Mouse (Mus musculus) heart, postnatal 25 days (tissue): ENCODE results near the gene Klhdc3. TPM values are rescaled to one million over a fixed set of nuclear protein-coding genes. Genes with fewer than 3 reads are reported as not detected.
A peak's percentile ranks its signal among the peaks of the same experiment; 100 is the strongest.

Experiments used
- DNase-seq: peaks from one replicate; pipeline ENCODE4 v3.0.0; 2022; ENCODE audit warnings: low spot score
- intact Hi-C: fragments of 180-260 bp; cut with DNase I; formaldehyde crosslinking; loops from one replicate; pipeline ENCODE4 v1.15.1; 2025
- total RNA-seq, 2 experiments: library from RNA; stranded (reverse); gene quantifications; 2 replicates each; pipeline ENCODE4 v1.2.3; 2021

Klhdc3 gene
- total RNA-seq, 2 experiments from 2014 or later: 95.5 to 107 TPM

GRCm38 (mm10) chr17:46639929-46640328 is 40.8 kb downstream of the Klhdc3 start:
- no peak for DNase-seq
- intact Hi-C loops: loop anchor here (5.0 kb wide), 1 partner anchor 38 kb away; no protein-coding TSS in a partner anchor

GRCm38 (mm10) chr17:46636831-46637523 is 43.7 kb downstream of the Klhdc3 start:
- intact Hi-C loops: loop anchor here (2.0 to 5.0 kb wide), 2 partner anchors 35 to 112 kb away; no protein-coding TSS in a partner anchor
- no peak for DNase-seq

GRCm38 (mm10) chr17:46629685-46630441 is 50.9 kb downstream of the Klhdc3 start:
- peak; percentile 55 for DNase-seq
- intact Hi-C loops: no loop called here

- no peak for DNase-seq
- intact Hi-C loops: no loop called here
Observed at GRCm38 (mm10) chr17:46628791-46629684, 51.7 kb downstream of the Klhdc3 start, which contains the start of gene Ptk7. Ptk7 (minus strand) TSS chr17:46629504.

- intact Hi-C loops: no loop called here
- DNase-seq: no peak
Observed at GRCm38 (mm10) chr17:46628471-46628790, 52.3 kb downstream of the Klhdc3 start.

- intact Hi-C loops: no loop called here
- DNase-seq: no peak
Observed at GRCm38 (mm10) chr17:46627409-46627808, 53.3 kb downstream of the Klhdc3 start.

GRCm38 (mm10) chr17:46624598-46624997 is 56.1 kb downstream of the Klhdc3 start:
- intact Hi-C loops: no loop called here
- no peak for DNase-seq

Other genes with a start within 250 kb of the Klhdc3 start
- not detected for gene Slc22a7, start 242.5 kb downstream of the Klhdc3 start, total RNA-seq
- under 1 TPM; 0.20 to 0.34 TPM for gene Ttbk1, start 193.2 kb downstream of the Klhdc3 start, total RNA-seq
- gene Dnph1, start 184.2 kb downstream of the Klhdc3 start, total RNA-seq: 1 to 10 TPM; 1.1 to 2.4 TPM
- 10 to 100 TPM; 19.4 to 19.5 TPM for gene Cul9, start 134.5 kb downstream of the Klhdc3 start, total RNA-seq
- 10 to 100 TPM; 98.7 to 99.3 TPM for gene Srf, start 124.7 kb downstream of the Klhdc3 start, total RNA-seq
- 1 to 10 TPM; 3.3 to 4.1 TPM for gene Ptk7, start 51.4 kb downstream of the Klhdc3 start, total RNA-seq
- gene Klc4, start 34.9 kb downstream of the Klhdc3 start, total RNA-seq: 10 to 100 TPM; 26.3 to 27.1 TPM
- 100 to 1,000 TPM; 125 to 132 TPM for gene Mrpl2, start 34.7 kb downstream of the Klhdc3 start, total RNA-seq
- gene Cul7, start 30.6 kb downstream of the Klhdc3 start, total RNA-seq: 10 to 100 TPM; 21.3 to 23.0 TPM
- 10 to 100 TPM in 1 of 2 experiments, 1 to 10 TPM in 1; 9.9 to 10.8 TPM for gene Rrp36, start 6.6 kb downstream of the Klhdc3 start, total RNA-seq
- gene Mea1, start 2.1 kb downstream of the Klhdc3 start, total RNA-seq: 10 to 100 TPM; 48.6 to 53.8 TPM
- 10 to 100 TPM; 33.2 to 34.9 TPM for gene Ppp2r5d, start 24.2 kb upstream of the Klhdc3 start, total RNA-seq
- gene Pex6, start 30.5 kb upstream of the Klhdc3 start, total RNA-seq: 10 to 100 TPM; 29.9 to 32.2 TPM
- 1 to 10 TPM in 1 of 2 experiments, under 1 TPM in 1; 0.92 to 2.3 TPM for gene Gnmt, start 48.3 kb upstream of the Klhdc3 start, total RNA-seq
- 10 to 100 TPM; 18.8 to 20.1 TPM for gene Cnpy3, start 71.3 kb upstream of the Klhdc3 start, total RNA-seq
- not detected for gene Ptcra, start 82.8 kb upstream of the Klhdc3 start, total RNA-seq
- gene 2310039H08Rik, start 91.7 kb upstream of the Klhdc3 start, total RNA-seq: 10 to 100 TPM; 26.1 to 28.2 TPM
- gene Rpl7l1, start 101.8 kb upstream of the Klhdc3 start, total RNA-seq: 10 to 100 TPM; 56.0 to 58.6 TPM
- gene Bicral, start 177.6 kb upstream of the Klhdc3 start, total RNA-seq: 10 to 100 TPM; 15.0 to 16.7 TPM
- gene Tbcc, start 209.8 kb upstream of the Klhdc3 start, total RNA-seq: 10 to 100 TPM; 15.5 to 17.7 TPM
- not detected for gene Prph2, start 229.5 kb upstream of the Klhdc3 start, total RNA-seq